Mouse (Mus musculus): Measurements from ENCODE around the gene Spg20. TPM values are rescaled to one million over a fixed set of nuclear protein-coding genes. Genes with fewer than 3 reads are reported as not detected.

Spg20 gene
- polyA plus RNA-seq, 1 experiment, result 6.8 TPM

DNA sequence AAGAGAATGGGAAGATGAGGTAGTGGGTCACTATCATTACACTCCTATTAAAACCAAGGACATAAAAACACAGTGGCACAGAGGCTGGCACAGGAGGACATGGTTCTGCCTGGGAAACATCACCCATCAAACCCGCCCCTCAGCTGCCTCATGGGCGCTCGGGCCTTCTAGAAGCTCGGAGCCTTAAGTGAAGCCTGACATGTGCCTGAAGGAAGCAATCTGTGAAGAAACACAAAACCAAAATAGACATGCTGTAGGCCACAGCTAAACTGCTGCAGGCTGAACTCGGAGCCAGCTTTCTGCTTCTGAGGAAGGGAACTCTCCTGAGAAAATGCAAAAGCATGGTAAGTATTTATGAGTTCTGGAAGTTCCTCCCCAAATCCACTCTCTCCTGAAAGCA, 25.0 kb upstream of the Spg20 start:
- 90% methylated on average over 5 of the region's 5 CpGs for WGBS
- Histone ChIP-seq H3K27me3 (ENCODE audit: control insufficient read depth, insufficient read depth, low read length) (no peaks in the 10 kb centered on the region), H3K4me3 (ENCODE audit: low read depth, low read length) (no peak overlapping the region), H3K4me1 (ENCODE audit: control insufficient read depth, insufficient read depth, insufficient read length, low read length) (peaks cover 7% of the 10 kb centered on the region; the same call in 1 of the 2 replicates), H3K27ac (ENCODE audit: insufficient read depth, low read depth, low read length) (no peak overlapping the region), H3K36me3 (ENCODE audit: control insufficient read depth, insufficient read depth, low read length) (no peaks in the 10 kb centered on the region)
- TF ChIP-seq POLR2A (IDR thresholded peaks at IDR 0.05; ENCODE audit: low read depth, low read length) (no peak), CTCF (IDR thresholded peaks at IDR 0.05; ENCODE audit: extremely low read depth, insufficient read length, insufficient replicate concordance, low read depth, low read length) (no peak)

DNA sequence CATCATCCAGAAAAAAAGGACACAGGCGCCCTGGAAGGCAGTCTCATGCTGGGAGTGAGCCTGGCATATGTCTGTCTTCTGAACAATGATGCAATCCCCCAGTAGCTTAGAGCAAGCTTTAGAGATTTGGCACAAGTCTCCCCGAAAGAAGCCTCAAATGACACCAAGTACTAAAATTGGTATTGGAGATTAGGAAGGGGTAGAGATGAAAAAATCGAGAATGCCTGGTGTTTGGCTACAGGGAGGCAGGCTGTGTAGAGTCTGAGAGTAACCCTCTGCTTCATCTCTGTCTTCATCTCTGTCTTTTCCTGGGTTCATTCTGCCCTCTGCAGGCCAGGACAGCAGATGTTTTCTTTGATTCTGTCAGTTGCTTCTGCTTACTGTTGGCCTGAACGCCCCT, 24.5 kb upstream of the Spg20 start:
- Histone ChIP-seq H3K4me1 (ENCODE audit: control insufficient read depth, insufficient read depth, insufficient read length, low read length) (peaks cover 7% of the 10 kb centered on the region; the same call in 1 of the 2 replicates), H3K27ac (ENCODE audit: insufficient read depth, low read depth, low read length) (no peak overlapping the region), H3K4me3 (ENCODE audit: low read depth, low read length) (no peak overlapping the region), H3K36me3 (ENCODE audit: control insufficient read depth, insufficient read depth, low read length) (no peaks in the 10 kb centered on the region), H3K27me3 (ENCODE audit: control insufficient read depth, insufficient read depth, low read length) (no peaks in the 10 kb centered on the region)
- no peak for TF ChIP-seq CTCF (IDR thresholded peaks at IDR 0.05; ENCODE audit: extremely low read depth, insufficient read length, insufficient replicate concordance, low read depth, low read length)
- no peak for TF ChIP-seq POLR2A (IDR thresholded peaks at IDR 0.05; ENCODE audit: low read depth, low read length)
- 61% methylated on average over 4 of the region's 4 CpGs for WGBS

DNA sequence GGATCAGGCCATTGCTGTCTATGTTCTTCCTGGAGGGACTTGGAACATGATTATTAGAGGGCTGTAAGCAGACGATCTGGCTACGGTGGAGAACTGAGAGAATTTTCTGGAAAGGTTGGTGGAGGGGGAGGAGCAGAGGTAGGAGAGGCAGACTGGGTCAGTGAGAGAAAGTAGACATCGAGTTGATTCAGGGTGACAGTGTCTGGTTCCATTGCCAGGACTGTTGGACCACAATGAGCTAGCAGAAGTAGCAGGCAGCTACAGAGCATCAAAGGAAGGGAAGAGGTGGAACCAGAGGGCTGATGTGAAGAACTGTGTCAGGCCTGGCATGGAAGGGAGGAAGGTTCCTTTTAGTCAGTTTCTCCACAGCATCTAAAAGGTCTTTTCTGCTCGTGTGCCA, 23.5 kb upstream of the Spg20 start:
- peaks cover 7% of the 10 kb centered on the region; the same call in 1 of the 2 replicates for H3K4me1 ChIP-seq (ENCODE audit: control insufficient read depth, insufficient read depth, insufficient read length, low read length)
- H3K27me3 ChIP-seq (ENCODE audit: control insufficient read depth, insufficient read depth, low read length), result no peaks in the 10 kb centered on the region
- WGBS, result 17% methylated on average over 4 of the region's 4 CpGs
- peak overlapping the region; percentile 85 for H3K27ac ChIP-seq (ENCODE audit: insufficient read depth, low read depth, low read length)
- peak overlapping the region; percentile 27 for H3K4me3 ChIP-seq (ENCODE audit: low read depth, low read length)
- no peaks in the 10 kb centered on the region for H3K36me3 ChIP-seq (ENCODE audit: control insufficient read depth, insufficient read depth, low read length)
- TF ChIP-seq POLR2A (IDR thresholded peaks at IDR 0.05; ENCODE audit: low read depth, low read length), result no peak
- TF ChIP-seq CTCF (IDR thresholded peaks at IDR 0.05; ENCODE audit: extremely low read depth, insufficient read length, insufficient replicate concordance, low read depth, low read length), result no peak

DNA sequence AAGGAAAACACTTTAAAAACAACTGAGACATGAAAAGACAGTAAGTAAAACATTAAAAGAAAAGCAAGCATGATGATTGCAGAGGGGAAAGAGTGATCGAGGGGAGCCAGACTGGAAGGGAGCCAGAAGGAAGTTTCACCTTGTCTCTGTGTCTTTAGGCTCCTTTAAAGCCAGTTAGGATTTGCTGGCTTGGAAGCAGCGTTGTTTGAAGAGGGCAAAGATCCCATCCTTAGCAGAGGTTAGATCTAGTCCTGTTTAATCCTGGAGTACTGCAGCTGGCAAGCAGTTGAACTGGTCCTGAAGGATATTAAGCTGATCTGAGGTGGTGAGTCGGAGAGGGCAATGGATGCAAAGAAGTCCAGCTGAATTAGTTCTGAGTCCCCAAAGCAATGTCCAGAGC, 23.1 kb upstream of the Spg20 start:
- H3K4me1 ChIP-seq (ENCODE audit: control insufficient read depth, insufficient read depth, insufficient read length, low read length), result peaks cover 7% of the 10 kb centered on the region; the same call in 1 of the 2 replicates
- H3K27me3 ChIP-seq (ENCODE audit: control insufficient read depth, insufficient read depth, low read length), result no peaks in the 10 kb centered on the region
- H3K36me3 ChIP-seq (ENCODE audit: control insufficient read depth, insufficient read depth, low read length), result no peaks in the 10 kb centered on the region
- H3K27ac ChIP-seq (ENCODE audit: insufficient read depth, low read depth, low read length), result peak overlapping the region; percentile 85
- 28% methylated on average over 3 of the region's 3 CpGs for WGBS
- no peak for TF ChIP-seq POLR2A (IDR thresholded peaks at IDR 0.05; ENCODE audit: low read depth, low read length)
- no peak for TF ChIP-seq CTCF (IDR thresholded peaks at IDR 0.05; ENCODE audit: extremely low read depth, insufficient read length, insufficient replicate concordance, low read depth, low read length)
- peak overlapping the region; percentile 30; the same call in 1 of the 2 replicates for H3K4me3 ChIP-seq (ENCODE audit: low read depth, low read length)

DNA sequence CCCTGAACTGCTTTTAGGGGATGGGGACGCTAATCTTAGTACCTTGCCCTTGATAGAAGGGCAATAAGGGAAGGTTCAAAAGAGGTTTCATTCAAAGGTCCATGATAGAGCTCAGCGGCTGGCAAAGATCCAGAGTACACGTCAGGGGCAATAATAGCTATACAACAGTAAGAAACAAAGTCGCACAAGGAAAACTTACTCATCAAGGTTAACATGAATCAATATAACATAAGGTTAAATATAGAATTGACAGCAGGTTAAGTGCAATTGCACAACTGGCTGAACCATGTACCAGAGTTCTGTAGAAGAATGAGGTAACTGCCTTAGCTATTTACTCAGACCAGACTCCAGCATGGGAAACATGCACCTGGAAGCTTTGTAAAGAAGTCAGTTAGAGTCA, 22.6 kb upstream of the Spg20 start:
- no peaks in the 10 kb centered on the region for H3K27me3 ChIP-seq (ENCODE audit: control insufficient read depth, insufficient read depth, low read length)
- peak overlapping the region; percentile 30; the same call in 1 of the 2 replicates for H3K4me3 ChIP-seq (ENCODE audit: low read depth, low read length)
- H3K4me1 ChIP-seq (ENCODE audit: control insufficient read depth, insufficient read depth, insufficient read length, low read length), result peaks cover 7% of the 10 kb centered on the region; the same call in 1 of the 2 replicates
- 21% methylated on average over 4 of the region's 4 CpGs for WGBS
- TF ChIP-seq CTCF (IDR thresholded peaks at IDR 0.05; ENCODE audit: extremely low read depth, insufficient read length, insufficient replicate concordance, low read depth, low read length) (no peak), POLR2A (IDR thresholded peaks at IDR 0.05; ENCODE audit: low read depth, low read length) (no peak)
- peak overlapping the region; percentile 85 for H3K27ac ChIP-seq (ENCODE audit: insufficient read depth, low read depth, low read length)
- no peaks in the 10 kb centered on the region for H3K36me3 ChIP-seq (ENCODE audit: control insufficient read depth, insufficient read depth, low read length)

DNA sequence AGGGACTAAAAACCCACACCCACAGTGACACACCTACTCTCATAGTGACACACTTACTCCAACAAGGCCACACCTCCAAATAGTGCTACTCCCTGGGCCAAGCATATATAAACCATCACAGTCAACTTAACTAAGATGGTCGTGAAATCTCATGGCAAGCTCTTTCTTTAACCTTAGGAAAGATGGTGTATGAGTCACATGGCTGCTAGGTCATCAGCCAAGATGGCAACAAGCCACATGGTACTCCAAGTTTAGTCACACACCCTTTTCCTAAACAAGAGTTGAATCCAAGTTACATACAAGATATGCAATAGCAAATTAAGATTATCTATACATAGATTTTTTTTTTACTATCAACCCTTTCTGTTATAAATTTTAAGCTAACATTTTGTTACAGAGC, 18.7 kb upstream of the Spg20 start:
- 60% methylated on average over 1 of the region's 1 CpGs for WGBS
- H3K27ac ChIP-seq (ENCODE audit: insufficient read depth, low read depth, low read length), result no peak overlapping the region
- no peaks in the 10 kb centered on the region for H3K36me3 ChIP-seq (ENCODE audit: control insufficient read depth, insufficient read depth, low read length)
- H3K4me3 ChIP-seq (ENCODE audit: low read depth, low read length), result no peak overlapping the region
- TF ChIP-seq CTCF (IDR thresholded peaks at IDR 0.05; ENCODE audit: extremely low read depth, insufficient read length, insufficient replicate concordance, low read depth, low read length), result no peak
- no peak for TF ChIP-seq POLR2A (IDR thresholded peaks at IDR 0.05; ENCODE audit: low read depth, low read length)
- no peaks in the 10 kb centered on the region for H3K27me3 ChIP-seq (ENCODE audit: control insufficient read depth, insufficient read depth, low read length)
- H3K4me1 ChIP-seq (ENCODE audit: control insufficient read depth, insufficient read depth, insufficient read length, low read length), result peaks cover 7% of the 10 kb centered on the region; the same call in 1 of the 2 replicates

DNA sequence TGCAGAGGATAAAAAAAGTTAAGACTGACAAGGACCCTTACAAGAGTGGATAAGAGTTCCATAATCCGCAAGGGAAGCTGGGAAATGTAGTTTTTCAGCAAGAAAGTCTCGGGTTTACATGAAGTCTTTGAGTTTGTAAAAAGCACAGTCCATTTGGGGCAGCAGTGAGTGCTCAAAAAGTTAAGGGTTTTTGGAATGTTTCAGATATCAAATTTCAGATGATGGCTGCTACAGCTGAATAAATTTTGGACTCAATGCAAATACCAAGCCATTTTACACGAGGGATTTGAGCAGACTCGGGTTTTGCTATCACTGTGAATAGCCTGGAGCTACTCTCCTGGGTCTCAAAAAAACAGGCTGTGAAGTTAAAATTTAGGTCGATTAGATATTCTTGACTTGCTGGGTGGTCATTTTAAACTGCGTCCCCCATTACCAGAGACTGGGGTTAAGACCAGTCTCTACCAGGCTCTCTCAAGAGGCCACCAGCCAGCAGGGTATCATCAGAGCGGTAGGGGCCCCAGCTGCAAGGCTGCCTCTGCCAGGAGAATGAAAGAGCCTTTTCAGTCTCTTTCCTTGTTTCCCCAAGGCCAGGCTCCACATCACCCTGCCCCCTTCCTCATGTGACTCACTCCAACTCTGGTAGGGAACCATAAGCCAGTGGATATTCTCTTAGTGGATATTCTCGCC, 15.8 kb upstream of the Spg20 start:
- H3K27ac ChIP-seq (ENCODE audit: insufficient read depth, low read depth, low read length), result no peak overlapping the region
- 39% methylated on average over 8 of the region's 8 CpGs for WGBS
- H3K27me3 ChIP-seq (ENCODE audit: control insufficient read depth, insufficient read depth, low read length), result no peaks in the 10 kb centered on the region
- no peak overlapping the region for H3K4me3 ChIP-seq (ENCODE audit: low read depth, low read length)
- H3K4me1 ChIP-seq (ENCODE audit: control insufficient read depth, insufficient read depth, insufficient read length, low read length), result no peaks in the 10 kb centered on the region
- TF ChIP-seq POLR2A (IDR thresholded peaks at IDR 0.05; ENCODE audit: low read depth, low read length) (no peak), CTCF (IDR thresholded peaks at IDR 0.05; ENCODE audit: extremely low read depth, insufficient read length, insufficient replicate concordance, low read depth, low read length) (no peak)
- H3K36me3 ChIP-seq (ENCODE audit: control insufficient read depth, insufficient read depth, low read length), result no peaks in the 10 kb centered on the region

Measured in small intestine, adult 2 months (tissue).